Mouse (Mus musculus): ENCODE measurements around the gene Il4. TPM values are rescaled to one million over a fixed set of nuclear protein-coding genes. Genes with fewer than 3 reads are reported as not detected.
A peak's percentile ranks its signal among the peaks of the same experiment; 100 is the strongest.

Gene Il4
- total RNA-seq, 2 experiments from 2014 or later, result not detected

DNA sequence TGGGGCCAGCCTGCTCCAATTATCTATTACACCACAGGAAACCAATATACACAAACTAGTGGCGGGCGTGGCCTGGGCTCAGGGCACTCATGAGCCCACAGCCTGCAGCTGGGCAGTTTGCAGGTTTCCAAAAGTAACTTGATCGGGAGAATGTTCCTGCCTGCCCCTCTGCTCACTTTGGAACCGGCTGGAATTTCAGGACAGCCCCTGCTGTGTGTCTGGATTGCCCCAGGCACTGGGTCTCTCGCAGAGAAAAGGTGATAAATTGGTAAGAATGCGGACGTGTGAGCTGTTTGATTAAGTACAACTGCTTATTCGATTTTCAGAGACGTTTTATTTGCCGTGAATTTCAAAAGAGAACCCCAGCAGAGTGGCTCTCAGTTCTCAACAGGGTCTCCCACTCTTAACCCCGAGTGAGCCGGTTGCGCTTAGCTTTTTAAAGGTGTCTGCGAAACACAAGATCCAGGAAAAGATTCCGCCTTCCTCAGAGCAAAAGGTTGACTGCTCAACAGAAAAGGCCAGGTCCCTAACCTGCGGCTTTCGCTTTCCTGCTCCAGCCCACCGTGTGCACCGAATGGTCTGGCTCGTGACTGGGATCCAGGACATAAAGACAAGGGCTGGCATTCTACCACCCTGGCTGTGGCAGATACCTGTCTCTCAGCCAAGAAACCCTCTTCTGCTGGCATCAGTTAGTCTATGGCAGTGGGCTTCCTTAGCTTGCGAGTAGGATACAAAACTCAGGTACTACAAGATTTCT is 18.8 kb upstream of the Il4 start:
- Histone ChIP-seq H3K4me3 (no peak overlapping the region), H3K27ac (no peak overlapping the region)
- no peak for DNase-seq
- no peak for TF ChIP-seq CTCF (IDR thresholded peaks at IDR 0.05)
- intact Hi-C loops (cut with DNase I), result no loop called here

DNA sequence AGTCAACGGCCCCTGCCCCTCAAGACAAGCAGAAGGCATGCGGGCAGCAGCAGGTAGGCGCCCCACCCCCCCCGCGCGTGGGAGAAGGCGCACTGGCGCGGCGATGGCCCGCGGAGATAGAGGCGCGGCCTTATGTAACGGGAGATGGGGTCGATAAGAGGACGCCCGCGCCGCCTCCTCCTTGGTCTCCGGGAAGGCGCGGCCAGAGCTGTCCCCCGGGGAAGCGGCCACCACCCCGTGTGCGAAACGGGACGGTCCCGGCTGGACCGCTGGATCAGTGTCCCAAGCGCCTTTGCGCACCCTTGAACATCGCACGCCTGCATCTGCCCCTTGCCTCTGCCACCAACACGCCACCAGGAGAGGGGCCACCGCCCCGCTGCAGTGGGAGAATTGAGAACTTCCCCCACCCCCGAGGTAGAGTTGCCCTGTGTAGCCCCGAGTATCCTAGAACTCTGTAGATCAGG is 17.7 kb upstream of the Il4 start:
- no peak for TF ChIP-seq CTCF (IDR thresholded peaks at IDR 0.05)
- Histone ChIP-seq H3K27ac (no peak overlapping the region), H3K4me3 (peak overlapping the region; percentile 65)
- intact Hi-C loops (cut with DNase I), result no loop called here
- DNase-seq, result peak; percentile 35

DNA sequence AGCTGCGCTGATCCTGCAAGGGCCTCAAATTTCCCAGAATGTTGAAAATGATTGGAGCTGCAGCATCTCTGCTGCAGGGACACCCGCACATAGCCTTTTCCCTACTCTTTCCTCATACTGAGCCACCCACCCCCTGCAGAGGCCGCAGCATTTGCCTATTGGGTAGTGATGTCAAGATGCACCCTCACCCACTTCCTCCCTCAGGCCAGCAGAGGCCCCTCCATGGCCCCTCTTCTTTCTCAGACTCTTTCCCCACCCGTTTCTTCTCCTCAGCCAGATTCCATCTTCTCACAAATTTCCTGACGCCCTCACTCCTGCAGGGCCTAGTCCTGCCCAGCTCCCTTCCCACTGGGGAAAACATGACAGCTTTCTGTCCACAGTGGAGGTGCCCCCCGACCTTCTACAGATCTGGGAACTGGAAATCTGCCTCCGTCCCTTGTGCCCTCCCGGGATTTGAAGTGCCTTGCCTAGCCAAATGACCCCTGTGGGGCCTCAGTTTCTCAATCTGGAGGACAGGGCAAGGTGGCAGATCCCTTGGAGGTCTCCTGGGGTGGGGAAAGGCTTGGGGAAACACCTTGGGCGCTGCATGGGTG is 17.2 kb upstream of the Il4 start:
- no peak for DNase-seq
- Histone ChIP-seq H3K27ac (no peak overlapping the region), H3K4me3 (peak overlapping the region; percentile 65)
- no peak for TF ChIP-seq CTCF (IDR thresholded peaks at IDR 0.05)
- intact Hi-C loops (cut with DNase I), result no loop called here

DNA sequence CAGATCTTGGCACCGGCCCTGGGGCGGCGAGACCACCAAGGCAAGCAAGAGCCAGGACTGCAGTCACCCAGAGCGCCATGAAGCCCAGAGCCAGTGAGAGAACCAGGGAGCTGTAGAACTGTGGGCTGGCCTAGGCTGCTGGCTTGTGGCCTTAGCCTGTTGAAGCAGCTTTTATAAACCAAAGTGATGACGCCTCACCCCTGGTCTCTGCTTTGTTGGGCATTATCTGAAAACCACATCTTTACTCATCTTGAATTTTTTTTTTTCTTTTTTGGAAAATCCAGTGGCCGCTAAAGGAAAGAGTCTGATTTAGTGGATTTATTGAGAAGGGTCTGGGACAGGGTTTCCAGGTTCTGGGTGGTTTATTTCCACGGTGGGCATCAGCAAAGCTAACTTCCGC is 16.1 kb upstream of the Il4 start, which contains the start of gene Il13:
Il13 (minus strand) TSS at position 147 of the 400 bp plus-strand sequence.
- intact Hi-C loops (cut with DNase I), result no loop called here
- no peak for DNase-seq
- no peak within 1 kb of the TSS for H3K27ac ChIP-seq
- no peak within 1 kb of the TSS for H3K4me3 ChIP-seq
- TF ChIP-seq CTCF (IDR thresholded peaks at IDR 0.05), result no peak

DNA sequence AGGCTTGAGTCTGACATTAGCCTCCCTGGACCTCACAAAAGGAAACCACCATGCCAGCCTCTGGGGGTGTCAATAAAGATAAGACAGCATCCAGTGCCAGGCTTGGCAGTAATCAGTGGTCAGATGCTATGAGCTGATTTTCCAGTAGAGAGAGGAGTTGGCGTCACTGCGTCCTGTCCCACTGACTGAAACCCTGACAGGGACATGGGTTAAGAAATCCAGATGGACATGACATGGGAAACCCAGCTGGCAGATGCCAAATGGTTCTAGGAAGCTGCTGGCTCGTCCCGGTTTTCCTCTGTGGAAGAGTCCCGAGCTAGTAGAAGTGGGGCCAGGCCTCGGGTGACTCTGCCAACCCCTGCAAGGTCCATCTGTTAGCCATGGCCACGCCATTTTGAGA is 15.2 kb upstream of the Il4 start:
- no peak for DNase-seq
- H3K27ac ChIP-seq, result no peak overlapping the region
- intact Hi-C loops (cut with DNase I), result no loop called here
- TF ChIP-seq CTCF (IDR thresholded peaks at IDR 0.05), result no peak
- H3K4me3 ChIP-seq, result no peak overlapping the region

DNA sequence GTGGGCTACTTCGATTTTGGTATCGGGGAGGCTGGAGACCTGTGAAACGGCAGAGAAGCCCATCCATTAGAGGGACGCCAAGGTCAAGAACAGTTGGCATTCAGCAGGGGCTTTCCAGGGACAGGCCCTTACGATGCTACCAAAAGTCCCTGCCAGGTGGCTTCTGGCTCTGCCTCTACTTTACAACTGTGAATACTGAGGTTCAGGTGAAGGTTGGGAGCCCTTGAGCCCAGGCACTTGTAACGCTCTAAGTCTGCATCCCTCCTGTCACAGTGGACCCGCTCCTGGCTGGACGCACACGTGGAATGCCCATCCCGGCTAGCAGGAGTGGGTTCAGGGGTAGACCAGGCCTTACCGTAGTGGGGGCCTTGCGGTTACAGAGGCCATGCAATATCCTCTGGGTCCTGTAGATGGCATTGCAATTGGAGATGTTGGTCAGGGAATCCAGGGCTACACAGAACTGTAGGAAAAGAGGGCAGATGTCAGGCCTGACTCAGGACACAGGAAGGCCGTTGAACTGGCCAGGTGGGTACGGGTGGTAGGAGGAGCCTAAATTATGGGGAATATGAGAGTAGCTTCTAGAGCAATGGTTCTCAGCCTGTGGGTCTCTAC is 13.8 kb upstream of the Il4 start:
- Histone ChIP-seq H3K27ac (no peak overlapping the region), H3K4me3 (no peak overlapping the region)
- peak; percentile 35 for TF ChIP-seq CTCF (IDR thresholded peaks at IDR 0.05)
- intact Hi-C loops (cut with DNase I), result no loop called here
- DNase-seq, result no peak

DNA sequence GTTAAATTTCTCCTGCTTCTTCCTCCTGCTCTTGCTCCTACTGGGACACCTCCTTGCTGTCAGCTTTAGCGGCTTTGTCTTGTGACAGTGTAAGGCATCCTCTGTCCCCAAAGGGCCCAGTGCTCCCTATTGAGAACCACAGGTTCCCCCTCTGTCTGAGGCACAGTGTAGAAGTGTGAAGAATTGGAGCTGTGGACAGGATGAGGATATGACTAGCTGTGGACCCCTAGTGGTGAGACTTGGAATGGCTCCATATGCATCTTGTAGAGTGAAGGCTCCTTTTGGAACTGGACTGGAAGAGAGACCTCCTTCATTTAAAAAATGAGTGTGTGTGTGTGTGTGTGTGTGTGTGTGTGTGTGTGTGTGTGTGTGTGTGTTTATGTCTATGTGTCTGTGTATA is 9.4 kb upstream of the Il4 start:
- peak; percentile 66 for DNase-seq
- intact Hi-C loops (cut with DNase I), result loop anchor here (1.0 kb wide), 1 partner anchor 158 kb away; the partner anchor contains the start of gene Gm9837
- Histone ChIP-seq H3K4me3 (no peak overlapping the region), H3K27ac (no peak overlapping the region)
- TF ChIP-seq CTCF (IDR thresholded peaks at IDR 0.05), result peak; percentile 76

DNA sequence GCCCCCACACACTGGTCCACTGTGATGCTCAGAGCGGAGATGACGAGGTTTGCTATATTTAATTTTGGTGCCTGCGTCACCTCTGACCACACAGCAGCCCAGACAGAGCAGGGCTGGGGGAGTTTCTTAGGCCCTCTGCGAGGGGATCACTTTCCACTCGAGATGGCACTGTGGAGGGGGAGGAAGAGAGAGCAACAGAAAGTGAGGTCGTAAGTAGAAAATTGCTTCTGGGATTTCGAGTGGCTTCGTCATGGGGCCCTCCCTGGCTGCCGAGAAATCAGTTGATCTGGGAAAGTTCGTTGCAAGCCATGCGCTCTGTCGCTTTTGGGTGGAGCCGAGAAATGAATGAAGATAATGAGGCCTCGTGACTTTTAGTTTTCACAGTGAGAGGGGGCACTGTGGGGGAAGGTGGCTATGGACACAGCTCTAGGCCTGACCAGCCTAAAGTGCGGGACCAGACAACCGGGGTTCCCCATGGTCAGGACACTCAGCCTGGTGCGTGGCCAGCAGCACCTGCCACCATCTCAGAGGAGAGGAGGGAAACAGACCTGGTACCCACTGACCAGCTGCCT is 8.4 kb upstream of the Il4 start:
- no peak for TF ChIP-seq CTCF (IDR thresholded peaks at IDR 0.05)
- intact Hi-C loops (cut with DNase I), result loop anchor here (1.0 kb wide), 1 partner anchor 157 kb away; the partner anchor contains the start of gene Gm9837
- Histone ChIP-seq H3K4me3 (no peak overlapping the region), H3K27ac (no peak overlapping the region)
- no peak for DNase-seq

DNA sequence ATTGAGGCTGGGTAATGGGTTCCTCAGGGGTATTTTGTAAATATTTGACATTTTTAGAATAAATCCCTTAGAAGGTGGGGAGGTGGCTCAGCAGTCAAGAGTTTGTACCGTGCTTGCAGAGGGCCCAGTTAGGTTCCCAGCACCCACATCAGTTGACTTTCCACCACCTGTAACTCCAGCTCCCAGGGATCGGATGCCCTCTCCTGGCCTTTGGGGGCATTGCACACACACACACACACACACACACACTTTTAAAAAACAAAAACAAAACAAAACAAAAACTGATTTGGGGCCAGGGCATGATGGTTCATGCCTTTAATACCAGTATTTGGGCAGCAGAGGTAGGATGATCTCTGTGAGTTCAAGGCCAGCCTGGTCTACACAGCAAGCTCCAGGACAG is 5.7 kb upstream of the Il4 start:
- no peak overlapping the region for H3K4me3 ChIP-seq
- intact Hi-C loops (cut with DNase I), result no loop called here
- peak; percentile 14; the same call in 1 of the 2 replicates for TF ChIP-seq CTCF (IDR thresholded peaks at IDR 0.05)
- DNase-seq, result no peak
- H3K27ac ChIP-seq, result no peak overlapping the region

DNA sequence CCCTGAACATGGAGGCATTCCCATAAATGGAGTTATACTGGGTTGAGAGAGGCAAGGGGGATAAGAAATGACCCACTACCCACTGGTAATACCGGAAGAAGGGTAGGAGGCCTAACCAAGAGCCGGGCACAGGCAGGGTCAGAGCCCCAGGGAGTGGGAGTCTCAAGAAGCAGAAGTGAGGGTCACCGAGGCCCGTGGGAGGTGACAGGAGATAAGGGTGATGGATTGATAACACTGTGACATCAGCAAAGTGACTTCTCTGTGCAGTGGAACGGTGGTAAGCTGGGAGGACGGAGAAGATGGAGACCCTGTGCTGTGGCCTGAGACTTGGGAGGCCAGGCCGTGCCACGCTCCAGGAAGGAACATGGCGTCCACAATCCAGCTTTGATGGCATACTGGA is 5.1 kb upstream of the Il4 start:
- no peak overlapping the region for H3K4me3 ChIP-seq
- no peak for TF ChIP-seq CTCF (IDR thresholded peaks at IDR 0.05)
- no peak for DNase-seq
- intact Hi-C loops (cut with DNase I), result no loop called here
- H3K27ac ChIP-seq, result no peak overlapping the region

DNA sequence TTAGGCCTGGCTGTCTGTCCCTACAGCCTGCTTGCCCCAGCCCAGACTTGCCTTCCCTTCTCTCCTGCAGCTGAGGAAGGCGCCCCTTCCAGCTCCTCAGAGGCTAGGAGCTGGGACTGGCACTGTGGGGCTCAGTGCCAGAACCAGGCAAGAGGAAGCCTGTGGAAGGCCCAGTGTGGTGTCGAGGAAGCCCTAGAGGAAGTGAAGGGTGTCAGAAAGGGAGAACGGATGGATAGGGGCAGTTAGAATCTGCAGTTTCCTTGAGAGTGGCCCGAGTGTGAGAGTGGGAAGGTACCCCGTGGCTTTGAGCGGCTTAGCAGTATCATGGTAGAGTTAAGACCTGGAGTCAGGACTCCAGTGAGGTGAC is 4.0 kb upstream of the Il4 start:
- intact Hi-C loops (cut with DNase I), result no loop called here
- TF ChIP-seq CTCF (IDR thresholded peaks at IDR 0.05), result no peak
- Histone ChIP-seq H3K4me3 (no peak overlapping the region), H3K27ac (no peak overlapping the region)
- no peak for DNase-seq

DNA sequence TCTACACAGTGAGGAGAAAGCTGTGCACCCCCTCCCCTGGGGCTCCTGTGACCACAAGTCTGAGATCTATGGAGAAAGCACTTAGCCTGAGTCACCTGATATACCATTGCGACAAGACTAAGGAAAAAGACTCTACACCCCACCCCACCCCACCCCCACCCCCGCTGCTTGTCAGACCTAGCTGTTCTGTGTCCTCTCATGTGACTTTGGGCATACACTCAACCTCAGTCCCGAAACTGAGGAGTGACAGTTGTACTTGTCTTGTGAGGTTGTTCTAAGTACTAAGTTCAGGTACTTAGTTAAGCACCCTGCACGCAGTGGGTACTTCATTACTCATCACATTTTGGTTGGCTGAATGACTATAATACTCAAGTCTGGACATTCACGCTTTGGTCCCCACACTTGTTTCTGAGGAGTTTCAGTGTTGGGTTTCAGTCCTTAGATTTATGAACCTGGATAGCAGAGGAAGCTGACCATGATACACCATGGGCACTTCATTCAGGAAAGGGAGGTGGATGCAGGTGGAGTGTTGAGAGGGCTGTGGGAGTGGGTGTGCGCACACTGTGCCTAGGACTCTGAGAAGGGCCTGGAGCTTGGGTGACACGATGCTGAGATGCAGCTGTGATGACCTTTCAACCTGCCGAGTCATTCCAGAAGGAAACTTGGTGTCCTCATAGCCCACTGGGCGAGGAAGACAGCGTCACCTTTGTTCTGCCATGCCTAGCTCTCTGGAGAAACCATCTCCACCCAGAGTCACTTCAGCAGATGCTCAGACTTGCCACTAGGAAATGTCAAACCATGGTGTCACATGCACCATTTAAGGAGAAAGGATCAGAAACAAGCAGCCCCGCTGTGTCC is 3.3 kb upstream of the Il4 start:
- no peak for DNase-seq
- intact Hi-C loops (cut with DNase I), result no loop called here
- Histone ChIP-seq H3K4me3 (no peak overlapping the region), H3K27ac (no peak overlapping the region)
- no peak for TF ChIP-seq CTCF (IDR thresholded peaks at IDR 0.05)
